Mouse (Mus musculus) CH12.LX (cell line): ENCODE measurements around the gene Dcun1d5. TPM values are rescaled to one million over a fixed set of nuclear protein-coding genes. Genes with fewer than 3 reads are reported as not detected.

ENCODE experiments used
- DNase-seq: peaks from one replicate; pipeline ENCODE4 v3.0.0-alpha.2; 2013; ENCODE audit errors: extremely low read depth
- H3K27ac ChIP-seq: 2 replicates; pipeline ENCODE4 v1.5.1; 2012; ENCODE audit warnings: low read depth, mild to moderate bottlenecking, control low read depth, moderate library complexity; ENCODE audit not compliant: insufficient read depth
- H3K27me3 ChIP-seq: replicated peaks from 2 replicates; pipeline ENCODE3; 2012; ENCODE audit warnings: inconsistent platforms
- H3K36me3 ChIP-seq, 2 experiments: replicated peaks in 1 of 2; 2 replicates each; pipeline versions ENCODE3 to v1.6.1; 2012; ENCODE audit warnings: inconsistent platforms in 1 of 2, low read length in 1 of 2, mild to moderate bottlenecking in 1 of 2, mixed read lengths in 1 of 2, moderate library complexity in 1 of 2; ENCODE audit not compliant: control insufficient read depth in 1 of 2, insufficient read depth in 1 of 2
- H3K4me1 ChIP-seq, 2 experiments: 2 replicates each; pipeline ENCODE4 v1.6.1; 2012; ENCODE audit warnings: inconsistent platforms in 1 of 2, moderate library complexity in 1 of 2; ENCODE audit not compliant: insufficient read depth in 2 of 2, control insufficient read depth in 1 of 2
- H3K4me2 ChIP-seq: 2 replicates; pipeline ENCODE4 v1.6.1; 2012; ENCODE audit warnings: low read depth, mild to moderate bottlenecking, control low read depth; ENCODE audit not compliant: poor library complexity, insufficient read depth, severe bottlenecking
- H3K4me3 ChIP-seq, 3 experiments: fragments of 150-350 bp in 1 of 3; sonication (generic) in 1 of 3; replicated peaks in 1 of 3; 2 replicates each; pipeline versions ENCODE3 to v1.5.1; 2011 to 2012; ENCODE audit warnings: low read depth in 2 of 3, low read length in 2 of 3, mild to moderate bottlenecking in 2 of 3, moderate library complexity in 2 of 3, control low read depth in 1 of 3, improper control_type of control experiment in 1 of 3, inconsistent platforms in 1 of 3, mixed read lengths in 1 of 3; ENCODE audit not compliant: poor library complexity in 1 of 3
- H3K79me2 ChIP-seq: replicated peaks from 2 replicates; pipeline ENCODE4 v1.6.1; 2012; ENCODE audit warnings: mild to moderate bottlenecking, moderate library complexity; ENCODE audit not compliant: control insufficient read depth, poor library complexity, insufficient read depth, severe bottlenecking; ENCODE audit errors: extremely low read depth
- H3K9ac ChIP-seq: 2 replicates; pipeline ENCODE4 v1.6.1; 2012; ENCODE audit warnings: low read depth, mild to moderate bottlenecking, control low read depth, moderate library complexity; ENCODE audit not compliant: insufficient read depth
- H3K9me3 ChIP-seq: replicated peaks from 2 replicates; pipeline ENCODE3; 2012; ENCODE audit warnings: low read length, inconsistent platforms, mixed read lengths
- BHLHE40 ChIP-seq: IDR thresholded peaks from 2 replicates; pipeline ENCODE4 v1.6.1; 2011; ENCODE audit warnings: mild to moderate bottlenecking, low read depth, low read length, improper control_type of control experiment
- CHD2 ChIP-seq: IDR thresholded peaks from 2 replicates; pipeline ENCODE4 v1.6.1; 2011; ENCODE audit warnings: low read length, improper control_type of control experiment
- CTCF ChIP-seq, 2 experiments: IDR thresholded peaks in 1 of 2; conservative IDR thresholded peaks in 1 of 2; 2 replicates each; pipeline ENCODE4 v1.5.1; 2011 to 2012; ENCODE audit warnings: low read depth in 2 of 2, low read length in 2 of 2, improper control_type of control experiment in 1 of 2, inconsistent platforms in 1 of 2, mild to moderate bottlenecking in 1 of 2, moderate library complexity in 1 of 2
- E2F4 ChIP-seq: IDR thresholded peaks from 2 replicates; pipeline ENCODE4 v1.6.1; 2011; ENCODE audit warnings: low read depth, low read length, improper control_type of control experiment; ENCODE audit not compliant: insufficient replicate concordance
- ELF1 ChIP-seq: IDR thresholded peaks from 2 replicates; pipeline ENCODE4 v1.6.1; 2014; ENCODE audit warnings: low read depth, mild to moderate bottlenecking, inconsistent platforms, low read length, improper control_type of control experiment
- EP300 ChIP-seq: IDR thresholded peaks from 2 replicates; pipeline ENCODE4 v1.6.1; 2011; ENCODE audit warnings: low read length, improper control_type of control experiment
- ETS1 ChIP-seq: conservative IDR thresholded peaks from 2 replicates; pipeline ENCODE4 v1.6.1; 2012; ENCODE audit warnings: low read depth, mild to moderate bottlenecking, inconsistent platforms, low read length, improper control_type of control experiment, moderate library complexity
- JUN ChIP-seq: IDR thresholded peaks from 2 replicates; pipeline ENCODE4 v1.6.1; 2011; ENCODE audit warnings: low read depth, mild to moderate bottlenecking, low read length, improper control_type of control experiment, moderate library complexity; ENCODE audit not compliant: insufficient read depth
- MAFK ChIP-seq: IDR thresholded peaks from 2 replicates; pipeline ENCODE4 v1.6.1; 2011; ENCODE audit warnings: low read length, improper control_type of control experiment; ENCODE audit not compliant: insufficient replicate concordance
- MAX ChIP-seq: IDR thresholded peaks from 2 replicates; pipeline ENCODE4 v1.6.1; 2011; ENCODE audit warnings: low read length, improper control_type of control experiment
- MAZ ChIP-seq: IDR thresholded peaks from 2 replicates; pipeline ENCODE4 v1.6.1; 2012; ENCODE audit warnings: low read depth, mild to moderate bottlenecking, inconsistent platforms, low read length, improper control_type of control experiment, moderate library complexity
- MEF2A ChIP-seq: IDR thresholded peaks from 2 replicates; pipeline ENCODE4 v1.6.1; 2014; ENCODE audit warnings: low read depth, mild to moderate bottlenecking, inconsistent platforms, low read length, improper control_type of control experiment, borderline replicate concordance
- MXI1 ChIP-seq: IDR thresholded peaks from 2 replicates; pipeline ENCODE4 v1.6.1; 2011; ENCODE audit warnings: mild to moderate bottlenecking, low read depth, low read length, improper control_type of control experiment
- MYC ChIP-seq: IDR thresholded peaks from 2 replicates; pipeline ENCODE4 v1.6.1; 2011; ENCODE audit warnings: low read depth, mild to moderate bottlenecking, improper control_type of control experiment, low read length
- NELFE ChIP-seq: IDR thresholded peaks from 2 replicates; pipeline ENCODE4 v1.6.1; 2011; ENCODE audit warnings: low read depth, low read length, improper control_type of control experiment
- PAX5 ChIP-seq: IDR thresholded peaks from 2 replicates; pipeline ENCODE4 v1.6.1; 2012; ENCODE audit warnings: low read length, inconsistent platforms, mixed read lengths
- POLR2AphosphoS2 ChIP-seq: IDR thresholded peaks from 2 replicates; pipeline ENCODE4 v1.6.1; 2011; ENCODE audit warnings: low read depth, low read length, improper control_type of control experiment
- RAD21 ChIP-seq: IDR thresholded peaks from 2 replicates; pipeline ENCODE4 v1.6.1; 2011; ENCODE audit warnings: low read depth, mild to moderate bottlenecking, low read length, improper control_type of control experiment, moderate library complexity
- RCOR1 ChIP-seq: conservative IDR thresholded peaks from 2 replicates; pipeline ENCODE4 v1.6.1; 2012; ENCODE audit warnings: low read depth, mild to moderate bottlenecking, inconsistent platforms, low read length, improper control_type of control experiment
- SMC3 ChIP-seq: IDR thresholded peaks from 2 replicates; pipeline ENCODE4 v1.6.1; 2011; ENCODE audit warnings: low read depth, low read length, improper control_type of control experiment
- TBP ChIP-seq: conservative IDR thresholded peaks from 2 replicates; pipeline ENCODE4 v1.6.1; 2011; ENCODE audit warnings: low read depth, low read length, improper control_type of control experiment
- USF2 ChIP-seq: conservative IDR thresholded peaks from 2 replicates; pipeline ENCODE4 v1.6.1; 2011; ENCODE audit warnings: low read depth, low read length, improper control_type of control experiment
- ZMIZ1 ChIP-seq: IDR thresholded peaks from 2 replicates; pipeline ENCODE4 v1.6.1; 2012; ENCODE audit warnings: low read depth, mild to moderate bottlenecking, inconsistent platforms, low read length, improper control_type of control experiment
- ZNF384 ChIP-seq: IDR thresholded peaks from 2 replicates; pipeline ENCODE4 v1.6.1; 2012; ENCODE audit warnings: low read depth, low read length, improper control_type of control experiment, inconsistent platforms
- dilution Hi-C: fragments of 300-500 bp; cut with MboI; formaldehyde crosslinking; loops from 2 replicates; pipeline ENCODE4 v1.14.3; 2020; ENCODE audit warnings: low sequenced_read_pairs; ENCODE audit not compliant: extremely low pct_unique_long_range_greater_than_20kb, extremely low pct_ligation_motif_present
- in situ Hi-C: fragments of 300-500 bp; cut with MboI; formaldehyde crosslinking; loops from 3 replicates; pipeline ENCODE4 v1.14.3; 2019; ENCODE audit warnings: low sequenced_read_pairs, low pct_ligation_motif_present, low pct_unique_long_range_greater_than_20kb, mixed read lengths
- polyA plus RNA-seq: library from polyadenylated mRNA; unstranded; fragments of >175 nt; gene quantifications from 2 replicates; pipeline ENCODE4 v1.2.1, GENCODE M21; 2012; ENCODE audit warnings: low read depth; ENCODE audit not compliant: insufficient read length
- total RNA-seq, 2 experiments: library from RNA; depleted of rRNA; stranded (reverse); fragments of 300-350 nt in 1 of 2; fragments of >200 nt in 1 of 2; gene quantifications; 2 replicates each; pipeline ENCODE4 v1.2.3; 2012 to 2014

Gene Dcun1d5
- total and polyA plus RNA-seq, 3 experiments: 72.6 to 251 (median 246) TPM

GRCm38 (mm10) chr9:7239967-7240366, 55.6 kb downstream of the Dcun1d5 start:
- TF ChIP-seq ELF1 (0 out of 2 replicates have a peak, but pooled peaks have one; percentile 39), BHLHE40 (0 out of 2 replicates have a peak, but pooled peaks have one; percentile 28), ETS1 (peak; percentile 46; the same call in 1 of the 2 replicates), MEF2A (no peak), MYC (no peak), MAX (no peak), EP300 (peak; percentile 49)
- DNase-seq: peak; percentile 39
- Histone ChIP-seq H3K4me3 (no peak overlapping the region), H3K4me1 (peaks cover 3 to 16% of the 10 kb centered on the region in 2 experiments), H3K9me3 (no peaks in the 10 kb centered on the region), H3K27ac (no peak overlapping the region), H3K79me2 (no peaks in the 10 kb centered on the region), H3K4me2 (no peak overlapping the region), H3K27me3 (no peaks in the 10 kb centered on the region), H3K9ac (no peak overlapping the region), H3K36me3 (peaks cover 4% of the 10 kb centered on the region in 2 experiments)
- dilution Hi-C loops (no loop called here), in situ Hi-C loops (no loop called here)

DNA sequence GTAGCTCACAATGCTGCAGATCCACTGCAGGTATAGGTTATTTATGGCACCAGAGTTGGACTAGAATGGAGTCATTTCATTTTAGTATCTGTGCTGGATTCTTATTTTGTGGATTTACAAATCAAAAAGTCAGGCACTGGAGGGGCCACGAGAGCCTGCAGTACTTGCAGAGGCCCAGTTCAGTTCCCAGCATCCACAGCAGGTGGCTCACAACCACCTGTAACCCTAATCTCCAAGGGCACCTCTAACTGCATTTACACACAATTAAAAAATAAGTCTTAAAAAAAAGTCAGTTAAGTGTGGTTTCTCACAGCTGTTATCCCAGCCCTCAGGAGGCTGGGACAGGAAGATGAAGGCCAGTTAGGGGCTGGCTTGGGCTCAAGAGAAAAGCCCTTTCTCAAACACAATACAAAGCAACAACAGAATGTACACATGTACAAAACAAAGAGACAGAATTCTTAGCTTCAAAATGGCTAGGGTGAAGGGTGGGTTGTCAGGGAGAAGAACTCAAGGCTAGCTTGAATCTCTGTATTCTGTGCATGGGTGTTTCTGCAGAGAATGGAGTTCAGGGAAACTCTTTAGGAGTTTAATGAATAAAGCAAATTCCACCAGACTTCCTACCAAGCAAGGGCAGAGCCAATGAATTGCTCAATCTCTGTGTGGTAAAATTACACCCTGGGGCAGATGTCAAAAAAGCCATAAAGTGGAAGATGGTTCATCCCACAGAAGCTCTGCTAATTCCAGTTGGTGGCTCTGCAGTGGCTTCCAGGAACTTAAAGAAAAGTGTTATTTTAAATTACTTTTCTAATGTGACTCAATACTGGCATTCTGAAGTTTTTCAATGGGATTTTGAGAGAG, 68.7 kb downstream of the Dcun1d5 start:
- H3K9ac ChIP-seq: no peak overlapping the region
- no peak for DNase-seq
- no peak for TF ChIP-seq MAZ
- TF ChIP-seq CTCF (conservative IDR thresholded peaks at IDR 0.05 in 1 of 2, IDR thresholded peaks at IDR 0.05 in 1 of 2; ENCODE audit: low read depth in 2 of 2, low read length in 2 of 2): peak in 1 of 2 experiments; percentile 23; a peak in 1 of 4 replicates
- no peak for TF ChIP-seq JUN
- no peak for TF ChIP-seq CHD2
- no peak for TF ChIP-seq ZNF384
- TF ChIP-seq USF2: no peak
- TF ChIP-seq MEF2A: no peak
- peak; percentile 26 for TF ChIP-seq SMC3
- TF ChIP-seq NELFE: no peak
- no peak for TF ChIP-seq ZMIZ1
- TF ChIP-seq PAX5: no peak
- TF ChIP-seq MAFK: no peak
- no peak for TF ChIP-seq ELF1
- no peak for TF ChIP-seq ETS1
- TF ChIP-seq TBP: no peak
- no peak for TF ChIP-seq MXI1
- TF ChIP-seq POLR2AphosphoS2: no peak
- no peak for TF ChIP-seq E2F4
- TF ChIP-seq BHLHE40: no peak
- peak; percentile 4 for TF ChIP-seq RAD21
- no peak for TF ChIP-seq RCOR1
- no peaks in the 10 kb centered on the region for H3K9me3 ChIP-seq
- no peak overlapping the region for H3K27ac ChIP-seq
- no peaks in the 10 kb centered on the region for H3K4me1 ChIP-seq
- H3K36me3 ChIP-seq: no peaks in the 10 kb centered on the region
- dilution Hi-C loops: no loop called here
- no peak overlapping the region for H3K4me3 ChIP-seq
- no peak overlapping the region for H3K4me2 ChIP-seq
- in situ Hi-C loops: no loop called here
- H3K27me3 ChIP-seq: no peaks in the 10 kb centered on the region
- no peaks in the 10 kb centered on the region for H3K79me2 ChIP-seq
